Mouse (Mus musculus): ENCODE measurements around the gene Dennd5b. TPM values are rescaled to one million over a fixed set of nuclear protein-coding genes. Genes with fewer than 3 reads are reported as not detected.

Dennd5b gene
- total and polyA plus RNA-seq, 3 experiments: 0.65 to 1.3 TPM; not detected in 1

DNA sequence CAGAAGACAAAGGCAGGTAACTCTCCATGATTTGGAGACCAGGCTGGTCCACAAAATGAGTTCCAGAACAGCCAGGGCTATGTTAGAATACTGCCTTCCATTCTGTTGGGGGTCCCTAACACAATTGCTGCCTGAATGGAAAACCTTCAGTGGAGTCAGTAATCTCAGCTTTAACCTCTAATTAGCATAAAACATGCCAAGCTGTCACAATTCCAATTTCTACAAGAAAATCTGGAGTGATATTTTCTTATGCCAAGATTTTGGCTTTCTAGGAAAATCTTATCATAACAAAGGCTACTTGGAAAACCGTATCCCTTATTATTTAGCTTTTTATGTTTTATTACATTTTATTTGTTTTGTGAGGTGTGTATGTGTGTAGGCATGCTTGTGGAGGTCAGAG is 2.0 kb upstream of the Dennd5b start:
- Histone ChIP-seq H3K27ac (ENCODE audit: control insufficient read depth, low read depth, low read length) (no peak overlapping the region), H3K79me2 (ENCODE audit: control insufficient read depth, insufficient read depth, low read length, poor library complexity) (no peaks in the 10 kb centered on the region), H3K9ac (ENCODE audit: control insufficient read depth, low read depth, low read length, poor library complexity, severe bottlenecking) (no peak overlapping the region), H3K36me3 (ENCODE audit: control insufficient read depth in 1 of 2, insufficient read depth in 2 of 2, low read length in 2 of 2) (no peaks in the 10 kb centered on the region; a peak in 1 of 4 replicates), H3K4me1 (ENCODE audit: control insufficient read depth in 1 of 2, insufficient read depth in 2 of 2, low read length in 2 of 2) (no peaks in the 10 kb centered on the region), H3K27me3 (ENCODE audit: control insufficient read depth in 1 of 2, insufficient read depth in 2 of 2, low read length in 2 of 2) (no peaks in the 10 kb centered on the region), H3K4me3 (ENCODE audit: control insufficient read depth in 1 of 2, insufficient read depth in 1 of 2, low read depth in 2 of 2, low read length in 2 of 2) (no peak overlapping the region), H3K9me3 (replicated peaks; ENCODE audit: insufficient read depth, low read length) (no peaks in the 10 kb centered on the region)
- TF ChIP-seq SMC3 (IDR thresholded peaks at IDR 0.05; ENCODE audit: low read depth, low read length) (no peak), UBTF (IDR thresholded peaks at IDR 0.05; ENCODE audit: borderline replicate concordance, insufficient read depth, low read depth, low read length) (no peak), HCFC1 (IDR thresholded peaks at IDR 0.05; ENCODE audit: low read depth, low read length) (no peak)
- DNase-seq (ENCODE audit: low read depth, low spot score): no peak

GRCm38 (mm10) chr6:149101943-149102243 is 413 bp upstream of the Dennd5b start:
- H3K36me3 ChIP-seq (ENCODE audit: control insufficient read depth in 1 of 2, insufficient read depth in 2 of 2, low read length in 2 of 2): no peaks in the 10 kb centered on the region; a peak in 1 of 4 replicates
- no peak overlapping the region for H3K4me3 ChIP-seq (ENCODE audit: control insufficient read depth in 1 of 2, insufficient read depth in 1 of 2, low read depth in 2 of 2, low read length in 2 of 2)
- H3K27me3 ChIP-seq (ENCODE audit: control insufficient read depth in 1 of 2, insufficient read depth in 2 of 2, low read length in 2 of 2): no peaks in the 10 kb centered on the region
- DNase-seq (ENCODE audit: low read depth, low spot score): no peak
- no peak overlapping the region for H3K27ac ChIP-seq (ENCODE audit: control insufficient read depth, low read depth, low read length)
- no peak overlapping the region for H3K9ac ChIP-seq (ENCODE audit: control insufficient read depth, low read depth, low read length, poor library complexity, severe bottlenecking)
- no peak for TF ChIP-seq MAFK (IDR thresholded peaks at IDR 0.05; ENCODE audit: borderline replicate concordance, low read depth, low read length)
- no peak for TF ChIP-seq MEF2A (IDR thresholded peaks at IDR 0.05; ENCODE audit: extremely low read depth, insufficient replicate concordance, low read depth, low read length, poor library complexity, severe bottlenecking)
- TF ChIP-seq MAX (IDR thresholded peaks at IDR 0.05; ENCODE audit: low read length): no peak
- no peak for TF ChIP-seq NRF1 (IDR thresholded peaks at IDR 0.05; ENCODE audit: insufficient read depth, low read depth, low read length, poor library complexity, severe bottlenecking)
- TF ChIP-seq ZMIZ1 (IDR thresholded peaks at IDR 0.05; ENCODE audit: low read depth, low read length): no peak
- no peak for TF ChIP-seq MYC (IDR thresholded peaks at IDR 0.05; ENCODE audit: low read depth, low read length)
- TF ChIP-seq NELFE (IDR thresholded peaks at IDR 0.05; ENCODE audit: low read depth, low read length): no peak
- no peak for TF ChIP-seq ETS1 (IDR thresholded peaks at IDR 0.05; ENCODE audit: low read depth, low read length)
- no peak for TF ChIP-seq CHD2 (IDR thresholded peaks at IDR 0.05; ENCODE audit: low read length)
- H3K9me3 ChIP-seq (replicated peaks; ENCODE audit: insufficient read depth, low read length): no peaks in the 10 kb centered on the region
- no peaks in the 10 kb centered on the region for H3K4me1 ChIP-seq (ENCODE audit: control insufficient read depth in 1 of 2, insufficient read depth in 2 of 2, low read length in 2 of 2)
- no peaks in the 10 kb centered on the region for H3K79me2 ChIP-seq (ENCODE audit: control insufficient read depth, insufficient read depth, low read length, poor library complexity)

DNA sequence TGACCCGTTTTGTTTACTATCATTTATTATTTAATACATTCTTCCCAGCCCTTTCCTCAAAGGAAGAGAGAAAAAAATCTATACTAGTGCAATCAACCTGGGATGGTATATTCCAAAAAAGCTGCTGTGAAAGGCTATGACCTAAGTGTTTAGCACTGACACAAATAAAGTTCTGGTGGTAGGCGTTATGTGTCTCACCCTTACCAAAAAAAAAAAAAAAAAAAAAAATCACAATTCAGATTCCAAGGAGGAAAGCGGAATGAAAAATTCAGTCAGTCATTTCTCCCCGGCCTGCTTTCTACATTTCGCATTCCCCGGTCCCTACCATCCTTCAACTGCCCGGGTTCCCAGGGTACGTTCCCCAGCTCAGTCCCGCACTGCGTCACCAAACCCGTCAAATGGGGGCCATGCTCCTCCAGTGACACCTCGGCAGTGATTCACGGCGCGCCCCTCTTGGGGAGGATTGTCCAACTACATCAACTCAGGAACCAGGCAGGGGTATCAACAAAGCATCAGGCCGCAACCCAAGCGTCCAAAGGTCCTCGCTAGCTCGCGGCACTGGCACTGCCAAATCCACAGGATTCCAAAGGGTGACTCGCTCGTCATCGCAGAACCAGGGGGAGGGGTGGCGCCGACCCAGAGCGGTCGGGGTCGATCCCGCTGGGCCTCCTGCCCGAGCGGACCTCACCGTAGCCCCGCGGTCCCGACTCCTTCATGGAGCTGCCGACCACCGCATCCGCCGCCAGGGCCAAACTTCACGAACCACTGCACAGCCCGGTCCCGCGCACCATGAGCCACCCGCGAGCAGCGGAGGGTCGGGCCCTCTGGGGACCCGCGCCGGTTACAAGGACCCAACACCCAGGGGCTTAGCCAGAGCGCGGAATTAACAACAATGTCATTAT is 1.1 kb downstream of the Dennd5b start:
- no peak for TF ChIP-seq GABPA (IDR thresholded peaks at IDR 0.05; ENCODE audit: low read depth, low read length)
- TF ChIP-seq ZMIZ1 (IDR thresholded peaks at IDR 0.05; ENCODE audit: low read depth, low read length): no peak
- no peak for TF ChIP-seq MEF2A (IDR thresholded peaks at IDR 0.05; ENCODE audit: extremely low read depth, insufficient replicate concordance, low read depth, low read length, poor library complexity, severe bottlenecking)
- no peak for TF ChIP-seq BHLHE40 (IDR thresholded peaks at IDR 0.05; ENCODE audit: borderline replicate concordance, low read depth, low read length)
- no peak for TF ChIP-seq MYB (IDR thresholded peaks at IDR 0.05; ENCODE audit: low read depth, low read length)
- TF ChIP-seq ETS1 (IDR thresholded peaks at IDR 0.05; ENCODE audit: low read depth, low read length): no peak
- no peak for TF ChIP-seq MAX (IDR thresholded peaks at IDR 0.05; ENCODE audit: low read length)
- TF ChIP-seq USF2 (IDR thresholded peaks at IDR 0.05; ENCODE audit: borderline replicate concordance in 1 of 2, insufficient read depth in 1 of 2, low read depth in 1 of 2, low read length in 2 of 2): no peak
- TF ChIP-seq TCF12 (IDR thresholded peaks at IDR 0.05; ENCODE audit: low read depth, low read length): no peak
- Histone ChIP-seq H3K36me3 (ENCODE audit: control insufficient read depth in 1 of 2, insufficient read depth in 2 of 2, low read length in 2 of 2) (no peaks in the 10 kb centered on the region; a peak in 1 of 4 replicates), H3K9ac (ENCODE audit: control insufficient read depth, low read depth, low read length, poor library complexity, severe bottlenecking) (no peak overlapping the region), H3K79me2 (ENCODE audit: control insufficient read depth, insufficient read depth, low read length, poor library complexity) (no peaks in the 10 kb centered on the region), H3K27me3 (ENCODE audit: control insufficient read depth in 1 of 2, insufficient read depth in 2 of 2, low read length in 2 of 2) (no peaks in the 10 kb centered on the region), H3K4me3 (ENCODE audit: control insufficient read depth in 1 of 2, insufficient read depth in 1 of 2, low read depth in 2 of 2, low read length in 2 of 2) (no peak overlapping the region), H3K9me3 (replicated peaks; ENCODE audit: insufficient read depth, low read length) (no peaks in the 10 kb centered on the region), H3K27ac (ENCODE audit: control insufficient read depth, low read depth, low read length) (no peak overlapping the region), H3K4me1 (ENCODE audit: control insufficient read depth in 1 of 2, insufficient read depth in 2 of 2, low read length in 2 of 2) (no peaks in the 10 kb centered on the region)
- no peak for DNase-seq (ENCODE audit: low read depth, low spot score)

Measured in MEL (cell line).